Mouse (Mus musculus) CH12.LX (cell line): ENCODE measurements at regions not wholly inside any gene's neighbourhood (a gene's known extent, or its start where the extent isn't known, plus 50 kb on each side); places are given as distances from the start of the nearest gene placed in this dataset.

Source experiments
- DNase-seq: peaks from one replicate; pipeline ENCODE4 v3.0.0-alpha.2; 2013; ENCODE audit errors: extremely low read depth
- H3K27ac ChIP-seq: 2 replicates; pipeline ENCODE4 v1.5.1; 2012; ENCODE audit warnings: low read depth, mild to moderate bottlenecking, control low read depth, moderate library complexity; ENCODE audit not compliant: insufficient read depth
- H3K27me3 ChIP-seq: replicated peaks from 2 replicates; pipeline ENCODE3; 2012; ENCODE audit warnings: inconsistent platforms
- H3K36me3 ChIP-seq, 2 experiments: replicated peaks in 1 of 2; 2 replicates each; pipeline versions ENCODE3 to v1.6.1; 2012; ENCODE audit warnings: inconsistent platforms in 1 of 2, low read length in 1 of 2, mild to moderate bottlenecking in 1 of 2, mixed read lengths in 1 of 2, moderate library complexity in 1 of 2; ENCODE audit not compliant: control insufficient read depth in 1 of 2, insufficient read depth in 1 of 2
- H3K4me1 ChIP-seq, 2 experiments: 2 replicates each; pipeline ENCODE4 v1.6.1; 2012; ENCODE audit warnings: inconsistent platforms in 1 of 2, moderate library complexity in 1 of 2; ENCODE audit not compliant: insufficient read depth in 2 of 2, control insufficient read depth in 1 of 2
- H3K4me2 ChIP-seq: 2 replicates; pipeline ENCODE4 v1.6.1; 2012; ENCODE audit warnings: low read depth, mild to moderate bottlenecking, control low read depth; ENCODE audit not compliant: poor library complexity, insufficient read depth, severe bottlenecking
- H3K4me3 ChIP-seq, 3 experiments: fragments of 150-350 bp in 1 of 3; sonication (generic) in 1 of 3; replicated peaks in 1 of 3; 2 replicates each; pipeline versions ENCODE3 to v1.5.1; 2011 to 2012; ENCODE audit warnings: low read depth in 2 of 3, low read length in 2 of 3, mild to moderate bottlenecking in 2 of 3, moderate library complexity in 2 of 3, control low read depth in 1 of 3, improper control_type of control experiment in 1 of 3, inconsistent platforms in 1 of 3, mixed read lengths in 1 of 3; ENCODE audit not compliant: poor library complexity in 1 of 3
- H3K79me2 ChIP-seq: replicated peaks from 2 replicates; pipeline ENCODE4 v1.6.1; 2012; ENCODE audit warnings: mild to moderate bottlenecking, moderate library complexity; ENCODE audit not compliant: control insufficient read depth, poor library complexity, insufficient read depth, severe bottlenecking; ENCODE audit errors: extremely low read depth
- H3K9ac ChIP-seq: 2 replicates; pipeline ENCODE4 v1.6.1; 2012; ENCODE audit warnings: low read depth, mild to moderate bottlenecking, control low read depth, moderate library complexity; ENCODE audit not compliant: insufficient read depth
- H3K9me3 ChIP-seq: replicated peaks from 2 replicates; pipeline ENCODE3; 2012; ENCODE audit warnings: low read length, inconsistent platforms, mixed read lengths
- BHLHE40 ChIP-seq: IDR thresholded peaks from 2 replicates; pipeline ENCODE4 v1.6.1; 2011; ENCODE audit warnings: mild to moderate bottlenecking, low read depth, low read length, improper control_type of control experiment
- CHD1 ChIP-seq: IDR thresholded peaks from 2 replicates; pipeline ENCODE4 v1.6.1; 2012; ENCODE audit warnings: low read depth, low read length, improper control_type of control experiment, inconsistent platforms
- CTCF ChIP-seq, 2 experiments: IDR thresholded peaks in 1 of 2; conservative IDR thresholded peaks in 1 of 2; 2 replicates each; pipeline ENCODE4 v1.5.1; 2011 to 2012; ENCODE audit warnings: low read depth in 2 of 2, low read length in 2 of 2, improper control_type of control experiment in 1 of 2, inconsistent platforms in 1 of 2, mild to moderate bottlenecking in 1 of 2, moderate library complexity in 1 of 2
- E2F4 ChIP-seq: IDR thresholded peaks from 2 replicates; pipeline ENCODE4 v1.6.1; 2011; ENCODE audit warnings: low read depth, low read length, improper control_type of control experiment; ENCODE audit not compliant: insufficient replicate concordance
- HCFC1 ChIP-seq: IDR thresholded peaks from 2 replicates; pipeline ENCODE4 v1.6.1; 2012; ENCODE audit warnings: low read depth, mild to moderate bottlenecking, inconsistent platforms, low read length, improper control_type of control experiment
- IRF4 ChIP-seq: IDR thresholded peaks from 2 replicates; pipeline ENCODE4 v1.6.1; 2014; ENCODE audit warnings: low read depth, mild to moderate bottlenecking, inconsistent platforms, low read length, improper control_type of control experiment
- KAT2A ChIP-seq: IDR thresholded peaks from 2 replicates; pipeline ENCODE4 v1.6.1; 2012; ENCODE audit warnings: low read length, improper control_type of control experiment, inconsistent platforms; ENCODE audit not compliant: insufficient replicate concordance
- MXI1 ChIP-seq: IDR thresholded peaks from 2 replicates; pipeline ENCODE4 v1.6.1; 2011; ENCODE audit warnings: mild to moderate bottlenecking, low read depth, low read length, improper control_type of control experiment
- MYC ChIP-seq: IDR thresholded peaks from 2 replicates; pipeline ENCODE4 v1.6.1; 2011; ENCODE audit warnings: low read depth, mild to moderate bottlenecking, improper control_type of control experiment, low read length
- NELFE ChIP-seq: IDR thresholded peaks from 2 replicates; pipeline ENCODE4 v1.6.1; 2011; ENCODE audit warnings: low read depth, low read length, improper control_type of control experiment
- NRF1 ChIP-seq: IDR thresholded peaks from 2 replicates; pipeline ENCODE4 v1.6.1; 2014; ENCODE audit warnings: low read depth, mild to moderate bottlenecking, inconsistent platforms, low read length, improper control_type of control experiment, moderate library complexity
- PAX5 ChIP-seq: IDR thresholded peaks from 2 replicates; pipeline ENCODE4 v1.6.1; 2012; ENCODE audit warnings: low read length, inconsistent platforms, mixed read lengths
- POLR2A ChIP-seq: IDR thresholded peaks from 2 replicates; pipeline ENCODE4 v1.6.1; 2011; ENCODE audit warnings: low read depth, mild to moderate bottlenecking, improper control_type of control experiment, low read length
- POLR2AphosphoS2 ChIP-seq: IDR thresholded peaks from 2 replicates; pipeline ENCODE4 v1.6.1; 2011; ENCODE audit warnings: low read depth, low read length, improper control_type of control experiment
- RAD21 ChIP-seq: IDR thresholded peaks from 2 replicates; pipeline ENCODE4 v1.6.1; 2011; ENCODE audit warnings: low read depth, mild to moderate bottlenecking, low read length, improper control_type of control experiment, moderate library complexity
- RCOR1 ChIP-seq: conservative IDR thresholded peaks from 2 replicates; pipeline ENCODE4 v1.6.1; 2012; ENCODE audit warnings: low read depth, mild to moderate bottlenecking, inconsistent platforms, low read length, improper control_type of control experiment
- SIN3A ChIP-seq: IDR thresholded peaks from 2 replicates; pipeline ENCODE4 v1.6.1; 2012; ENCODE audit warnings: low read length, improper control_type of control experiment, inconsistent platforms
- SMC3 ChIP-seq: IDR thresholded peaks from 2 replicates; pipeline ENCODE4 v1.6.1; 2011; ENCODE audit warnings: low read depth, low read length, improper control_type of control experiment
- TBP ChIP-seq: conservative IDR thresholded peaks from 2 replicates; pipeline ENCODE4 v1.6.1; 2011; ENCODE audit warnings: low read depth, low read length, improper control_type of control experiment
- UBTF ChIP-seq: IDR thresholded peaks from 2 replicates; pipeline ENCODE4 v1.6.1; 2012; ENCODE audit warnings: low read depth, mild to moderate bottlenecking, inconsistent platforms, low read length, improper control_type of control experiment, moderate library complexity
- ZC3H11A ChIP-seq: IDR thresholded peaks from 2 replicates; pipeline ENCODE4 v1.6.1; 2012; ENCODE audit warnings: low read depth, mild to moderate bottlenecking, inconsistent platforms, low read length, improper control_type of control experiment
- ZKSCAN1 ChIP-seq: IDR thresholded peaks from 2 replicates; pipeline ENCODE4 v1.6.1; 2012; ENCODE audit warnings: low read depth, inconsistent platforms, low read length, improper control_type of control experiment, borderline replicate concordance
- ZMIZ1 ChIP-seq: IDR thresholded peaks from 2 replicates; pipeline ENCODE4 v1.6.1; 2012; ENCODE audit warnings: low read depth, mild to moderate bottlenecking, inconsistent platforms, low read length, improper control_type of control experiment
- dilution Hi-C: fragments of 300-500 bp; cut with MboI; formaldehyde crosslinking; loops from 2 replicates; pipeline ENCODE4 v1.14.3; 2020; ENCODE audit warnings: low sequenced_read_pairs; ENCODE audit not compliant: extremely low pct_unique_long_range_greater_than_20kb, extremely low pct_ligation_motif_present
- in situ Hi-C: fragments of 300-500 bp; cut with MboI; formaldehyde crosslinking; loops from 3 replicates; pipeline ENCODE4 v1.14.3; 2019; ENCODE audit warnings: low sequenced_read_pairs, low pct_ligation_motif_present, low pct_unique_long_range_greater_than_20kb, mixed read lengths

GRCm38 (mm10) chr9:12062488-12062887 lies 1157.9 kb upstream of the Cntn5 start:
- H3K79me2 ChIP-seq, result no peaks in the 10 kb centered on the region
- no peaks in the 10 kb centered on the region for H3K27me3 ChIP-seq
- no peaks in the 10 kb centered on the region for H3K4me1 ChIP-seq
- no peak overlapping the region for H3K27ac ChIP-seq
- H3K36me3 ChIP-seq, result no peaks in the 10 kb centered on the region
- DNase-seq, result no peak
- dilution Hi-C loops, result no loop called here
- in situ Hi-C loops, result no loop called here
- H3K4me2 ChIP-seq, result no peak overlapping the region
- no peak overlapping the region for H3K9ac ChIP-seq
- TF ChIP-seq RAD21 (no peak), HCFC1 (no peak), MYC (no peak), TBP (no peak), RCOR1 (no peak), ZMIZ1 (no peak), E2F4 (no peak), CTCF (conservative IDR thresholded peaks at IDR 0.05 in 1 of 2, IDR thresholded peaks at IDR 0.05 in 1 of 2; ENCODE audit: low read depth in 2 of 2, low read length in 2 of 2) (no peak), NELFE (no peak), KAT2A (no peak), IRF4 (no peak)
- H3K9me3 ChIP-seq, result no peaks in the 10 kb centered on the region
- H3K4me3 ChIP-seq, result no peak overlapping the region

GRCm38 (mm10) chr9:12052429-12052828 lies 1147.9 kb upstream of the Cntn5 start:
- dilution Hi-C loops, result no loop called here

DNA sequence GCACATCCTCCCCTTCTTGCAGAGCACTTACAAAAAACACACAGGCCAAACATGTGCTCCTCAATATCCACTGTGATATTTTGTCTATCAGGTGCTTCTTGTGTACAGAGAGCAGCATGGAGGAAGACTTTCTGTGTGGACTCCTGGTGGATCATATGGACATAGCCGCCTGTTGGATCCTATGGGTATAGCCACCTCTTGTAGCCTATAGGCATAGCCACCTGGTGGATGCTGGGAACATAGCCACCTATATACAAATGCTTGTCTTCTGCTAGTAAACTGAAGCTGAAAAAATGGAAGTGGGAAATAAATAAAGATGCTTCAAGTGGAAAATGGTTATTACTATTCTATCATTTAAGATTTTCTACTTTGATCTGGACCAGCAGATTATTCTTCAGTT lies 1111.4 kb upstream of the Cntn5 start:
- Histone ChIP-seq H3K27ac (no peak overlapping the region), H3K27me3 (no peaks in the 10 kb centered on the region), H3K9ac (no peak overlapping the region), H3K9me3 (no peaks in the 10 kb centered on the region), H3K79me2 (no peaks in the 10 kb centered on the region), H3K4me1 (no peaks in the 10 kb centered on the region), H3K4me2 (no peak overlapping the region), H3K36me3 (no peaks in the 10 kb centered on the region), H3K4me3 (no peak overlapping the region)
- dilution Hi-C loops, result no loop called here
- no peak for TF ChIP-seq RAD21
- TF ChIP-seq NRF1, result no peak
- peak in 1 of 2 experiments; percentile 41; a peak in 2 of 4 replicates for TF ChIP-seq CTCF (conservative IDR thresholded peaks at IDR 0.05 in 1 of 2, IDR thresholded peaks at IDR 0.05 in 1 of 2; ENCODE audit: low read depth in 2 of 2, low read length in 2 of 2)
- TF ChIP-seq IRF4, result no peak
- no peak; the same call in 1 of the 2 replicates for TF ChIP-seq SMC3
- TF ChIP-seq MYC, result no peak
- TF ChIP-seq POLR2A, result no peak
- no peak for TF ChIP-seq ZC3H11A
- DNase-seq, result peak; percentile 10
- in situ Hi-C loops, result no loop called here

More at GRCm38 (mm10) chr9:12052429-12052828, 1147.9 kb upstream of the Cntn5 start:
- in situ Hi-C loops, result no loop called here
- Histone ChIP-seq H3K4me3 (no peak overlapping the region), H3K27me3 (no peaks in the 10 kb centered on the region), H3K36me3 (no peaks in the 10 kb centered on the region), H3K9ac (no peak overlapping the region), H3K4me2 (no peak overlapping the region), H3K79me2 (no peaks in the 10 kb centered on the region), H3K27ac (no peak overlapping the region)
- no peak for DNase-seq
- no peak for TF ChIP-seq ZMIZ1
- TF ChIP-seq CHD1, result no peak
- no peak for TF ChIP-seq UBTF
- TF ChIP-seq POLR2AphosphoS2, result no peak
- no peak for TF ChIP-seq ZKSCAN1
- no peak for TF ChIP-seq PAX5
- TF ChIP-seq BHLHE40, result no peak
- TF ChIP-seq RCOR1, result no peak
- TF ChIP-seq SIN3A, result no peak
- TF ChIP-seq TBP, result no peak
- TF ChIP-seq MXI1, result no peak
- TF ChIP-seq, all 38 proteins: peak for 0
- Histone ChIP-seq H3K9me3 (no peaks in the 10 kb centered on the region), H3K4me1 (peaks cover 0 to 4% of the 10 kb centered on the region in 2 experiments; a peak in 2 of 4 replicates)
